Comparison of ENCODE assay signal across 21 mouse cellular contexts in genomic region chr9:43782401-43782800, GRCm38 (mm10).
"Had no signal": no experiment of that assay in that cellular context is flagged by ENCODE, and none has a peak within 500 bp of the region (broad histone marks: within the 10 kb centered on the region; RNA-seq: fewer than 3 reads in every experiment).

No protein-coding gene starts in this region.

- H3K9ac ChIP-seq: limb, embryonic 12.5 days; liver, embryonic 13.5 days; lung, embryonic 14.5 days; midbrain, embryonic 12.5 days; midbrain, embryonic 15.5 days; neural tube, embryonic 12.5 days; neural tube, embryonic 15.5 days had no signal

- ATAC-seq: intestine, postnatal 0 days; lung, postnatal 0 days had no signal

- H3K27ac ChIP-seq: left cerebral cortex, adult 2 months; limb, embryonic 12.5 days; liver, embryonic 13.5 days; macrophage; midbrain, embryonic 12.5 days; midbrain, embryonic 15.5 days; neural tube, embryonic 12.5 days; neural tube, embryonic 15.5 days had no signal

- DNase-seq: kidney, adult 9 months; kidney, postnatal 14 days; kidney, postnatal 4 days; layer of hippocampus, postnatal 36 days; liver; liver, embryonic 13.5 days; lung, embryonic 14.5 days; right cerebral cortex, adult 18-20 months; right cerebral cortex, postnatal 14 days; right cerebral cortex, postnatal 4 days; thymus, adult 18-20 months; thymus, postnatal 36 days had no signal

- H3K27me3 ChIP-seq: limb, embryonic 12.5 days; liver, embryonic 13.5 days; midbrain, embryonic 12.5 days; midbrain, embryonic 15.5 days; neural tube, embryonic 12.5 days; neural tube, embryonic 15.5 days had no signal

- H3K4me2 ChIP-seq: limb, embryonic 12.5 days; liver, embryonic 13.5 days; lung, embryonic 14.5 days; midbrain, embryonic 12.5 days; midbrain, embryonic 15.5 days; neural tube, embryonic 12.5 days; neural tube, embryonic 15.5 days had no signal

- H3K9me3 ChIP-seq: limb, embryonic 12.5 days; liver, embryonic 13.5 days; midbrain, embryonic 12.5 days; midbrain, embryonic 15.5 days; neural tube, embryonic 12.5 days; neural tube, embryonic 15.5 days had no signal

- H3K4me3 ChIP-seq: left cerebral cortex, adult 2 months; limb, embryonic 12.5 days; liver, embryonic 13.5 days; midbrain, embryonic 12.5 days; midbrain, embryonic 15.5 days; neural tube, embryonic 12.5 days; neural tube, embryonic 15.5 days had no signal

- H3K36me3 ChIP-seq: limb, embryonic 12.5 days; liver, embryonic 13.5 days; midbrain, embryonic 12.5 days; midbrain, embryonic 15.5 days; neural tube, embryonic 12.5 days; neural tube, embryonic 15.5 days had no signal
